Mouse (Mus musculus) intestine, postnatal 0 days (tissue): ENCODE data around the gene Hps5. TPM values are rescaled to one million over a fixed set of nuclear protein-coding genes. Genes with fewer than 3 reads are reported as not detected.
A peak's percentile ranks its signal among the peaks of the same experiment; 100 is the strongest.

Experiments
- ATAC-seq: fragments of 200-750 bp; cut with Nextera tagmentation; 2 replicates; pipeline ENCODE4 v1.8.0; 2017; ENCODE audit warnings: mild to moderate bottlenecking, moderate TSS enrichment, moderate library complexity
- H3K27ac ChIP-seq: fragments of 300-500 bp; sonication (generic); 2 replicates; pipeline ENCODE4 v1.5.1; 2014; ENCODE audit warnings: mild to moderate bottlenecking, low read depth, low read length, moderate library complexity
- H3K27me3 ChIP-seq: fragments of 300-500 bp; sonication (generic); replicated peaks from 2 replicates; pipeline ENCODE4 v1.6.1; 2014; ENCODE audit warnings: low read length, mixed read lengths; ENCODE audit not compliant: control insufficient read depth, insufficient read depth
- H3K36me3 ChIP-seq: fragments of 300-500 bp; sonication (generic); 2 replicates; pipeline ENCODE4 v1.6.1; 2014; ENCODE audit warnings: mild to moderate bottlenecking, moderate library complexity; ENCODE audit not compliant: control insufficient read depth, insufficient read depth
- H3K4me1 ChIP-seq: fragments of 300-500 bp; sonication (generic); replicated peaks from 2 replicates; pipeline ENCODE4 v1.6.1; 2014; ENCODE audit warnings: antibody characterized with exemption, low read length, mixed read lengths; ENCODE audit not compliant: control insufficient read depth, insufficient read depth
- H3K4me2 ChIP-seq: fragments of 300-500 bp; sonication (generic); replicated peaks from 2 replicates; pipeline ENCODE4 v1.6.1; 2014; ENCODE audit warnings: low read depth, mild to moderate bottlenecking, moderate library complexity
- H3K4me3 ChIP-seq: fragments of 300-500 bp; sonication (generic); 2 replicates; pipeline ENCODE4 v1.5.1; 2014; ENCODE audit warnings: low read depth, low read length
- H3K9ac ChIP-seq: fragments of 300-500 bp; sonication (generic); 2 replicates; pipeline ENCODE4 v1.6.1; 2014; ENCODE audit warnings: mild to moderate bottlenecking, low read depth, low read length
- H3K9me3 ChIP-seq: fragments of 300-500 bp; sonication (generic); 2 replicates; pipeline ENCODE4 v1.6.1; 2016; ENCODE audit warnings: mixed run types; ENCODE audit not compliant: control insufficient read depth
- CTCF ChIP-seq: sonication (generic); IDR thresholded peaks from 2 replicates; pipeline ENCODE4 v1.5.1; 2016; ENCODE audit warnings: low read depth, mild to moderate bottlenecking, control low read depth, antibody characterized with exemption, moderate library complexity
- WGBS: fragments of 180-500 bp; shearing (Covaris S2); extraction: QIAGEN DNeasy Blood & Tissue Kit; methylation state at CpG from one replicate; pipeline ENCODE4 v1.1.7; 2014; 5-methylcytosine and 5-hydroxymethylcytosine counted together
- polyA plus RNA-seq: library from polyadenylated mRNA; unstranded; fragments of >200 nt; fragmentation: Nextera tagmentation; extraction: Ambion mirVana; gene quantifications from 2 replicates; pipeline ENCODE4 v1.2.1, GENCODE M21; 2015

The Hps5 gene
- polyA plus RNA-seq, 1 experiment from 2014 or later: 13.9 TPM

DNA sequence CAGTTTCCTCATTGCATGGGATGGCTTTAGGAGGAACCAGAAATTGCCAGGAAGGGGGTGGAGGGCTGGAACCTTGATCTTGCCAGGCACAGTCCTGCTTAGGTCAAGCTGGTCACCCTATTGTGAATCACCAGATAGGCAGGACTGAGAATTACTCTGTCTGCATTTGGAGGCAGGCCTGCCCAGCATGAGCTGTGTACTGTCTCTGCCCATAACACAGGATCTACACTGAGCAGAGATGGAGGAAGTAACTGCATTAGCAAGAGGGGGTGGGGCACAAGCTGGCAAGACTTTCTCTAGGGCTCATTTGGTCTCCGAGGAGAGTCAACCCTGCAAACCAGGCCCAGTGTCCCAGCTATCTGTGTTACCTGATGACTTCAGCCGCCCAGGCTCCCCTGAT lies 60.9 kb downstream of the Hps5 start:
- peak; percentile 48 for ATAC-seq
- Histone ChIP-seq H3K4me2 (no peak overlapping the region), H3K4me1 (0 out of 2 replicates have a peak, but pooled peaks cover 7% of the 10 kb centered on the region), H3K9ac (no peak overlapping the region), H3K36me3 (no peaks in the 10 kb centered on the region), H3K27ac (no peak overlapping the region), H3K27me3 (no peaks in the 10 kb centered on the region), H3K9me3 (no peaks in the 10 kb centered on the region), H3K4me3 (no peak overlapping the region)
- WGBS: 52% methylated on average over 2 of the region's 2 CpGs
- TF ChIP-seq CTCF: no peak

DNA sequence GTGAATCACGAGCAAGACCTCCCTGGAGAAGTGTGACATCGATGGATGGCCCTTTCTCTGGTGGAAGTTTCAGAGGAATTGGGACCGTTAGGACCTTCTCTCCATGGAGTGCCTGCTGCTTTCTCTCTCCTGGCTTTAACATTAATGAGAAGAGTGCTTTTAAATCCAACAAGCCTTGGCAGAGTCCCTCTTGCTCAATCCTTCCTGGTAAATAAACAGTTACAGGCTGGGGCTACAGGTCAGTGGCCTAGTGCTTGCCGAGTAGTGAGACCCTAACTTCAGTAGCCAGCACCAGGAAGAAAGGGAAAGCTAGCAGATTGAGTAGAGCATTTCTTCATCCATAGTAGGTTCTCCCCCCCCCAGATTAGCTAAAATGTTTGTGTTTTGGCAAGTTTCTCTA lies 63.4 kb downstream of the Hps5 start, which contains the start of gene Saa4:
Gene Saa4 (minus strand): TSS at position 146 of the 400 bp plus-strand sequence.
- WGBS: 78% methylated on average over 4 of the region's 4 CpGs
- no peak for ATAC-seq
- no peaks in the 10 kb centered on the region for H3K27me3 ChIP-seq
- H3K4me3 ChIP-seq: no peak within 1 kb of the TSS
- no peak within 1 kb of the TSS for H3K4me2 ChIP-seq
- no peak within 1 kb of the TSS for H3K27ac ChIP-seq
- no peaks in the 10 kb centered on the region for H3K36me3 ChIP-seq
- no peaks in the 10 kb centered on the region for H3K9me3 ChIP-seq
- no peak for TF ChIP-seq CTCF
- 0 out of 2 replicates have a peak, but pooled peaks cover under 1% of the 10 kb centered on the region for H3K4me1 ChIP-seq
- no peak within 1 kb of the TSS for H3K9ac ChIP-seq

- no peaks in the 10 kb centered on the region for H3K36me3 ChIP-seq
- H3K9ac ChIP-seq: no peak overlapping the region
- no peak for ATAC-seq
- no peak for TF ChIP-seq CTCF
- no peak overlapping the region for H3K4me2 ChIP-seq
- H3K4me1 ChIP-seq: peaks cover 3% of the 10 kb centered on the region; the same call in 1 of the 2 replicates
- H3K4me3 ChIP-seq: no peak overlapping the region
- no peak overlapping the region for H3K27ac ChIP-seq
- H3K9me3 ChIP-seq: no peaks in the 10 kb centered on the region
- 82% methylated on average over 1 of the region's 1 CpGs for WGBS
- no peaks in the 10 kb centered on the region for H3K27me3 ChIP-seq
Measured at GRCm38 (mm10) chr7:46727584-46727983, 68.3 kb downstream of the Hps5 start.

DNA sequence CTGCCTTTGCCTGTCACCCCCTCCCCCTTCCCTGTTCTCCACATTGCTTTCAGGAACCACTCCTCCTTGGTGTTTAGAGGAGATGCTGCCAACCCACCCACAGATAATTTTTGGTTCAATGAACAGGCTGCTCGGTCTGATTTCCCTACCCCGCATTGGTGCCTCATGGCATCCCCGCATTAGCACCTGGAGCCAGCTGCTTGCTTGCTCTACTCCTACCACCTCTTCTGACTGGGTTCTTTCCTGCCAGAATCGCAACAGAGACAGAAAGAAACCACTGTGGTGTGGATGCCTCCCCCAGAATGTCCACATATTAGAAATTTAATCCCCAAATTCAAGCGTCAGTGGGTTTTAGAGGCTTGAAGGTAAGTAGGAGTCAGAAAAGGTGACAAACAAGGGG lies 71.5 kb downstream of the Hps5 start:
- Histone ChIP-seq H3K27ac (no peak overlapping the region), H3K4me1 (peaks cover 3% of the 10 kb centered on the region; the same call in 1 of the 2 replicates), H3K9ac (no peak overlapping the region), H3K27me3 (no peaks in the 10 kb centered on the region), H3K4me2 (no peak overlapping the region), H3K36me3 (no peaks in the 10 kb centered on the region), H3K4me3 (no peak overlapping the region), H3K9me3 (no peaks in the 10 kb centered on the region)
- 84% methylated on average over 5 of the region's 5 CpGs for WGBS
- ATAC-seq: no peak
- TF ChIP-seq CTCF: no peak

- no peak overlapping the region for H3K4me3 ChIP-seq
- ATAC-seq: peak; percentile 82
- no peaks in the 10 kb centered on the region for H3K27me3 ChIP-seq
- no peaks in the 10 kb centered on the region for H3K36me3 ChIP-seq
- WGBS: 45% methylated on average over 3 of the region's 3 CpGs
- no peaks in the 10 kb centered on the region for H3K9me3 ChIP-seq
- no peak overlapping the region for H3K4me2 ChIP-seq
- no peak overlapping the region for H3K9ac ChIP-seq
- no peak overlapping the region for H3K27ac ChIP-seq
- H3K4me1 ChIP-seq: peaks cover 3% of the 10 kb centered on the region; the same call in 1 of the 2 replicates
- TF ChIP-seq CTCF: no peak
Measured at GRCm38 (mm10) chr7:46723849-46724248, 72.0 kb downstream of the Hps5 start.

- no peaks in the 10 kb centered on the region for H3K27me3 ChIP-seq
- no peak overlapping the region; the same call in 1 of the 2 replicates for H3K27ac ChIP-seq
- TF ChIP-seq CTCF: no peak
- no peak overlapping the region for H3K9ac ChIP-seq
- H3K4me1 ChIP-seq: peaks cover 3% of the 10 kb centered on the region; the same call in 1 of the 2 replicates
- no peaks in the 10 kb centered on the region for H3K36me3 ChIP-seq
- WGBS: 97% methylated on average over 6 of the region's 6 CpGs
- H3K4me2 ChIP-seq: no peak overlapping the region
- H3K4me3 ChIP-seq: no peak overlapping the region
- ATAC-seq: peak; percentile 58
- H3K9me3 ChIP-seq: no peaks in the 10 kb centered on the region
Measured at GRCm38 (mm10) chr7:46723354-46723753, 72.5 kb downstream of the Hps5 start.

GRCm38 (mm10) chr7:46720460-46720859 lies 75.4 kb downstream of the Hps5 start:
- no peak for ATAC-seq
- no peak overlapping the region for H3K27ac ChIP-seq
- 82% methylated on average over 9 of the region's 9 CpGs for WGBS
- no peaks in the 10 kb centered on the region for H3K27me3 ChIP-seq
- H3K36me3 ChIP-seq: no peaks in the 10 kb centered on the region
- H3K9me3 ChIP-seq: no peaks in the 10 kb centered on the region
- TF ChIP-seq CTCF: no peak
- H3K4me2 ChIP-seq: no peak overlapping the region
- peaks cover 3% of the 10 kb centered on the region; the same call in 1 of the 2 replicates for H3K4me1 ChIP-seq
- no peak overlapping the region for H3K4me3 ChIP-seq
- no peak overlapping the region for H3K9ac ChIP-seq
